Mouse (Mus musculus): ENCODE measurements around the gene Prss35. TPM values are rescaled to one million over a fixed set of nuclear protein-coding genes. Genes with fewer than 3 reads are reported as not detected.

Prss35 gene
- 1.8 and 2.3 TPM in 2 replicates for polyA plus RNA-seq (2012; rRNA removed)

GRCm38 (mm10) chr9:86742959-86743911, at the start of gene Prss35:
Prss35 (plus strand) TSS chr9:86743649.
- no peak for TF ChIP-seq POLR2A (IDR thresholded peaks at IDR 0.05; ENCODE audit: extremely low read depth, insufficient read depth, low read length)
- TF ChIP-seq CTCF (IDR thresholded peaks at IDR 0.05; ENCODE audit: extremely low read depth, insufficient read depth, low read length) = no peak
- Histone ChIP-seq H3K4me1 (ENCODE audit: control insufficient read depth, insufficient read depth, low read length) (no peaks in the 10 kb centered on the region; the same call in 1 of the 2 replicates), H3K4me3 (ENCODE audit: insufficient read depth, low read length) (peak within 1 kb of the TSS; percentile 48), H3K27ac (ENCODE audit: insufficient read depth, low read length) (no peak within 1 kb of the TSS)

GRCm38 (mm10) chr9:86693935-86694334, 49.5 kb upstream of the Prss35 start:
- Histone ChIP-seq H3K4me3 (ENCODE audit: insufficient read depth, low read length) (no peak overlapping the region), H3K27ac (ENCODE audit: insufficient read depth, low read length) (no peak overlapping the region), H3K4me1 (ENCODE audit: control insufficient read depth, insufficient read depth, low read length) (no peaks in the 10 kb centered on the region)
- TF ChIP-seq CTCF (IDR thresholded peaks at IDR 0.05; ENCODE audit: extremely low read depth, insufficient read depth, low read length) (no peak), POLR2A (IDR thresholded peaks at IDR 0.05; ENCODE audit: extremely low read depth, insufficient read depth, low read length) (no peak)

GRCm38 (mm10) chr9:86694644-86695043, 48.8 kb upstream of the Prss35 start:
- no peak for TF ChIP-seq CTCF (IDR thresholded peaks at IDR 0.05; ENCODE audit: extremely low read depth, insufficient read depth, low read length)
- no peak for TF ChIP-seq POLR2A (IDR thresholded peaks at IDR 0.05; ENCODE audit: extremely low read depth, insufficient read depth, low read length)
- H3K27ac ChIP-seq (ENCODE audit: insufficient read depth, low read length) = no peak overlapping the region
- H3K4me1 ChIP-seq (ENCODE audit: control insufficient read depth, insufficient read depth, low read length) = no peaks in the 10 kb centered on the region
- H3K4me3 ChIP-seq (ENCODE audit: insufficient read depth, low read length) = peak overlapping the region; percentile 83; the same call in 1 of the 2 replicates

GRCm38 (mm10) chr9:86695199-86695817, 48.1 kb upstream of the Prss35 start:
- Histone ChIP-seq H3K27ac (ENCODE audit: insufficient read depth, low read length) (peak overlapping the region; percentile 91), H3K4me1 (ENCODE audit: control insufficient read depth, insufficient read depth, low read length) (no peaks in the 10 kb centered on the region), H3K4me3 (ENCODE audit: insufficient read depth, low read length) (peak overlapping the region; percentile 83)
- TF ChIP-seq POLR2A (IDR thresholded peaks at IDR 0.05; ENCODE audit: extremely low read depth, insufficient read depth, low read length) = no peak
- TF ChIP-seq CTCF (IDR thresholded peaks at IDR 0.05; ENCODE audit: extremely low read depth, insufficient read depth, low read length) = no peak

- TF ChIP-seq CTCF (IDR thresholded peaks at IDR 0.05; ENCODE audit: extremely low read depth, insufficient read depth, low read length) = no peak
- TF ChIP-seq POLR2A (IDR thresholded peaks at IDR 0.05; ENCODE audit: extremely low read depth, insufficient read depth, low read length) = no peak
- H3K4me3 ChIP-seq (ENCODE audit: insufficient read depth, low read length) = peak within 1 kb of the TSS; percentile 83
- peak within 1 kb of the TSS; percentile 91 for H3K27ac ChIP-seq (ENCODE audit: insufficient read depth, low read length)
Observed at GRCm38 (mm10) chr9:86695818-86696261, 47.6 kb upstream of the Prss35 start, which contains the start of gene Me1. Me1 (minus strand) TSS chr9:86695953.

GRCm38 (mm10) chr9:86701264-86701663, 42.2 kb upstream of the Prss35 start:
- TF ChIP-seq CTCF (IDR thresholded peaks at IDR 0.05; ENCODE audit: extremely low read depth, insufficient read depth, low read length) = no peak
- no peak for TF ChIP-seq POLR2A (IDR thresholded peaks at IDR 0.05; ENCODE audit: extremely low read depth, insufficient read depth, low read length)

More at GRCm38 (mm10) chr9:86695818-86696261, 47.6 kb upstream of the Prss35 start, which contains the start of gene Me1:
- H3K4me1 ChIP-seq (ENCODE audit: control insufficient read depth, insufficient read depth, low read length) = no peaks in the 10 kb centered on the region

GRCm38 (mm10) chr9:86701844-86702243, 41.6 kb upstream of the Prss35 start:
- Histone ChIP-seq H3K4me1 (ENCODE audit: control insufficient read depth, insufficient read depth, low read length) (no peaks in the 10 kb centered on the region), H3K4me3 (ENCODE audit: insufficient read depth, low read length) (no peak overlapping the region), H3K27ac (ENCODE audit: insufficient read depth, low read length) (no peak overlapping the region)
- no peak for TF ChIP-seq POLR2A (IDR thresholded peaks at IDR 0.05; ENCODE audit: extremely low read depth, insufficient read depth, low read length)
- no peak for TF ChIP-seq CTCF (IDR thresholded peaks at IDR 0.05; ENCODE audit: extremely low read depth, insufficient read depth, low read length)

More at GRCm38 (mm10) chr9:86701264-86701663, 42.2 kb upstream of the Prss35 start:
- no peaks in the 10 kb centered on the region for H3K4me1 ChIP-seq (ENCODE audit: control insufficient read depth, insufficient read depth, low read length)
- no peak overlapping the region for H3K4me3 ChIP-seq (ENCODE audit: insufficient read depth, low read length)
- no peak overlapping the region for H3K27ac ChIP-seq (ENCODE audit: insufficient read depth, low read length)

- H3K4me1 ChIP-seq (ENCODE audit: control insufficient read depth, insufficient read depth, low read length) = no peaks in the 10 kb centered on the region
- no peak overlapping the region for H3K27ac ChIP-seq (ENCODE audit: insufficient read depth, low read length)
- TF ChIP-seq CTCF (IDR thresholded peaks at IDR 0.05; ENCODE audit: extremely low read depth, insufficient read depth, low read length) = no peak
- no peak overlapping the region for H3K4me3 ChIP-seq (ENCODE audit: insufficient read depth, low read length)
Observed at GRCm38 (mm10) chr9:86707431-86707830, 36.0 kb upstream of the Prss35 start.

- Histone ChIP-seq H3K4me3 (ENCODE audit: insufficient read depth, low read length) (no peak overlapping the region), H3K4me1 (ENCODE audit: control insufficient read depth, insufficient read depth, low read length) (no peaks in the 10 kb centered on the region), H3K27ac (ENCODE audit: insufficient read depth, low read length) (no peak overlapping the region)
- TF ChIP-seq POLR2A (IDR thresholded peaks at IDR 0.05; ENCODE audit: extremely low read depth, insufficient read depth, low read length) (no peak), CTCF (IDR thresholded peaks at IDR 0.05; ENCODE audit: extremely low read depth, insufficient read depth, low read length) (no peak)
Observed at GRCm38 (mm10) chr9:86708921-86709320, 34.5 kb upstream of the Prss35 start.
